Mouse (Mus musculus) heart, embryonic 14.5 days (tissue): ENCODE data around the gene Psmd3. TPM values are rescaled to one million over a fixed set of nuclear protein-coding genes. Genes with fewer than 3 reads are reported as not detected.
"Not testable (repeated sequence)": the region's sequence is repeated elsewhere in the genome, so short reads cannot be mapped to it uniquely, and the experiment has no call there.

Source experiments
- ATAC-seq: fragments of 200-750 bp; cut with Nextera tagmentation; 2 replicates; pipeline ENCODE4 v1.8.0; 2017; ENCODE audit warnings: low read depth, moderate TSS enrichment; ENCODE audit not compliant: insufficient number of reproducible peaks, insufficient read depth, low FRiP score
- H3K27ac ChIP-seq, 2 experiments: fragments of 200-500 bp in 1 of 2; fragments of 300-500 bp in 1 of 2; sonication (generic) in 1 of 2; replicated peaks in 1 of 2; 2 replicates each; pipeline ENCODE4 v1.5.1; 2012 to 2014; ENCODE audit warnings: low read depth in 2 of 2, low read length in 2 of 2, control low read depth in 1 of 2, mild to moderate bottlenecking in 1 of 2, mixed read lengths in 1 of 2; ENCODE audit not compliant: control insufficient read depth in 1 of 2, insufficient read depth in 1 of 2
- H3K27me3 ChIP-seq: fragments of 300-500 bp; sonication (generic); 2 replicates; pipeline ENCODE4 v1.6.1; 2014; ENCODE audit warnings: mild to moderate bottlenecking, low read length, control low read depth; ENCODE audit not compliant: control insufficient read depth, insufficient read depth
- H3K36me3 ChIP-seq: fragments of 300-500 bp; sonication (generic); 2 replicates; pipeline ENCODE4 v1.6.1; 2014; ENCODE audit warnings: mild to moderate bottlenecking, control low read depth, low read length, mixed read lengths; ENCODE audit not compliant: control insufficient read depth, insufficient read depth
- H3K4me1 ChIP-seq, 2 experiments: fragments of 200-500 bp in 1 of 2; fragments of 300-500 bp in 1 of 2; sonication (generic) in 1 of 2; 2 replicates each; pipeline ENCODE4 v1.6.1; 2012 to 2014; ENCODE audit warnings: low read length in 2 of 2, control low read depth in 1 of 2, mixed read lengths in 1 of 2; ENCODE audit not compliant: control insufficient read depth in 2 of 2, insufficient read depth in 2 of 2
- H3K4me2 ChIP-seq: fragments of 300-500 bp; sonication (generic); 2 replicates; pipeline ENCODE4 v1.6.1; 2014; ENCODE audit warnings: mild to moderate bottlenecking, low read length
- H3K4me3 ChIP-seq, 2 experiments: fragments of 200-500 bp in 1 of 2; fragments of 300-500 bp in 1 of 2; sonication (generic) in 1 of 2; 2 replicates each; pipeline ENCODE4 v1.5.1; 2012 to 2014; ENCODE audit warnings: low read length in 2 of 2, mild to moderate bottlenecking in 2 of 2, control low read depth in 1 of 2, low read depth in 1 of 2, moderate library complexity in 1 of 2; ENCODE audit not compliant: control insufficient read depth in 1 of 2, insufficient read depth in 1 of 2
- H3K9ac ChIP-seq: fragments of 300-500 bp; sonication (generic); 2 replicates; pipeline ENCODE4 v1.6.1; 2014; ENCODE audit warnings: mild to moderate bottlenecking, low read length
- H3K9me3 ChIP-seq: fragments of 300-500 bp; sonication (generic); 2 replicates; pipeline ENCODE4 v1.6.1; 2016; ENCODE audit warnings: low read length, control low read depth; ENCODE audit not compliant: control insufficient read depth
- WGBS: fragments of 180-500 bp; shearing (Covaris S2); extraction: QIAGEN DNeasy Blood & Tissue Kit; methylation state at CpG from one replicate; pipeline ENCODE4 v1.1.7; 2014; 5-methylcytosine and 5-hydroxymethylcytosine counted together
- polyA plus RNA-seq: library from polyadenylated mRNA; unstranded; fragments of >200 nt; fragmentation: Nextera tagmentation; extraction: Ambion mirVana; gene quantifications from 2 replicates; pipeline ENCODE4 v1.2.1, GENCODE M21; 2014

Gene Psmd3
- 95.3 and 120 TPM in 2 replicates for polyA plus RNA-seq

GRCm38 (mm10) chr11:98681786-98682745, at the start of gene Psmd3:
Psmd3 (plus strand) TSS chr11:98682554.
- 4% methylated on average over 45 of the region's 45 CpGs for WGBS
- Histone ChIP-seq H3K36me3 (peaks cover 24% of the 10 kb centered on the region), H3K27ac (peak within 1 kb of the TSS; percentile 66 to 72), H3K27me3 (no peaks in the 10 kb centered on the region), H3K4me2 (peak within 1 kb of the TSS; percentile 92), H3K9me3 (no peaks in the 10 kb centered on the region), H3K9ac (peak within 1 kb of the TSS; percentile 99), H3K4me1 (peaks cover 2 to 9% of the 10 kb centered on the region in 2 experiments; a peak in 3 of 4 replicates), H3K4me3 (peak within 1 kb of the TSS; percentile 93 to 100)
- ATAC-seq: peak; percentile 90

GRCm38 (mm10) chr11:98635312-98635970, 46.9 kb upstream of the Psmd3 start:
- not testable (repeated sequence) for H3K9me3 ChIP-seq, H3K9ac ChIP-seq, ATAC-seq, H3K27ac ChIP-seq, H3K4me3 ChIP-seq, H3K4me2 ChIP-seq, H3K4me1 ChIP-seq, H3K36me3 ChIP-seq, H3K27me3 ChIP-seq
- 32% methylated on average over 10 of the region's 10 CpGs for WGBS

- Histone ChIP-seq H3K4me3 (no peak overlapping the region), H3K27me3 (peaks cover 4% of the 10 kb centered on the region; the same call in 1 of the 2 replicates), H3K9ac (no peak overlapping the region), H3K4me2 (no peak overlapping the region), H3K27ac (no peak overlapping the region), H3K4me1 (no peaks in the 10 kb centered on the region), H3K9me3 (no peaks in the 10 kb centered on the region), H3K36me3 (no peaks in the 10 kb centered on the region)
- no peak for ATAC-seq
- WGBS: 63% methylated on average over 1 of the region's 1 CpGs
Observed at GRCm38 (mm10) chr11:98637501-98637900, 44.9 kb upstream of the Psmd3 start.

DNA sequence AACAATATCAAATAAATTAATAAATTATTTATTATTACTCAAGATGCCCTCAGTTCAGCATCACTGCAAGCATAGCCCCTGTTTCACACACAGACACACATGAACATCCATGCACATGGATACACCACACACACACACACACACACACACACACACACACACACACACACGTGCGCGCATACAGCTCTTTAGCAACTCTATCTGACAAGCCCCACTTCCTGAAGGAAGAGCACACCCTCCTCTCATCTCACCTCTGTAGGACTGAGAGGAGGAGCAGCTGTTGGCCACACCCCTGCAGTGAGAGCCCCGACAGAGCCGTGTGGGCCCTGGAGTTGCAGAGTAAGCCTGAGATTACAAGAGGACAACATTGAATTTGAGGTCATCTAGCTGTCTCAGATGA, 42.3 kb upstream of the Psmd3 start:
- Histone ChIP-seq H3K27me3 (no peaks in the 10 kb centered on the region), H3K27ac (no peak overlapping the region), H3K9me3 (no peaks in the 10 kb centered on the region), H3K36me3 (no peaks in the 10 kb centered on the region), H3K4me1 (no peaks in the 10 kb centered on the region), H3K9ac (no peak overlapping the region), H3K4me2 (no peak overlapping the region), H3K4me3 (no peak overlapping the region)
- WGBS: 49% methylated on average over 5 of the region's 5 CpGs
- no peak for ATAC-seq

GRCm38 (mm10) chr11:98644757-98645156, 37.6 kb upstream of the Psmd3 start:
- 80% methylated on average over 3 of the region's 3 CpGs for WGBS
- H3K9ac ChIP-seq: no peak overlapping the region
- H3K9me3 ChIP-seq: no peaks in the 10 kb centered on the region

GRCm38 (mm10) chr11:98645946-98646345, 36.4 kb upstream of the Psmd3 start:
- Histone ChIP-seq H3K36me3 (no peaks in the 10 kb centered on the region), H3K9me3 (no peaks in the 10 kb centered on the region), H3K27me3 (peaks cover 11% of the 10 kb centered on the region), H3K4me3 (no peak overlapping the region), H3K27ac (no peak overlapping the region), H3K9ac (no peak overlapping the region), H3K4me2 (no peak overlapping the region), H3K4me1 (no peaks in the 10 kb centered on the region)
- no peak for ATAC-seq
- 79% methylated on average over 2 of the region's 2 CpGs for whole genome bisulfite sequencing

More at GRCm38 (mm10) chr11:98644757-98645156, 37.6 kb upstream of the Psmd3 start:
- Histone ChIP-seq H3K4me2 (no peak overlapping the region), H3K4me3 (no peak overlapping the region), H3K36me3 (no peaks in the 10 kb centered on the region), H3K4me1 (no peaks in the 10 kb centered on the region), H3K27me3 (peaks cover 9% of the 10 kb centered on the region), H3K27ac (no peak overlapping the region)
- no peak for ATAC-seq

GRCm38 (mm10) chr11:98646459-98646858, 35.9 kb upstream of the Psmd3 start, which contains the start of gene Gsdma2:
Gsdma2 (plus strand) TSS chr11:98646759.
- no peak within 1 kb of the TSS for H3K4me3 ChIP-seq
- H3K9me3 ChIP-seq: no peaks in the 10 kb centered on the region
- ATAC-seq: no peak
- H3K4me1 ChIP-seq: no peaks in the 10 kb centered on the region
- 47% methylated on average over 2 of the region's 2 CpGs for WGBS
- peaks cover 11% of the 10 kb centered on the region for H3K27me3 ChIP-seq
- H3K4me2 ChIP-seq: no peak within 1 kb of the TSS
- no peaks in the 10 kb centered on the region for H3K36me3 ChIP-seq
- H3K27ac ChIP-seq: no peak within 1 kb of the TSS
- no peak within 1 kb of the TSS for H3K9ac ChIP-seq
